ENCODE assay signal across 8 mouse cellular contexts in the genomic region with DNA sequence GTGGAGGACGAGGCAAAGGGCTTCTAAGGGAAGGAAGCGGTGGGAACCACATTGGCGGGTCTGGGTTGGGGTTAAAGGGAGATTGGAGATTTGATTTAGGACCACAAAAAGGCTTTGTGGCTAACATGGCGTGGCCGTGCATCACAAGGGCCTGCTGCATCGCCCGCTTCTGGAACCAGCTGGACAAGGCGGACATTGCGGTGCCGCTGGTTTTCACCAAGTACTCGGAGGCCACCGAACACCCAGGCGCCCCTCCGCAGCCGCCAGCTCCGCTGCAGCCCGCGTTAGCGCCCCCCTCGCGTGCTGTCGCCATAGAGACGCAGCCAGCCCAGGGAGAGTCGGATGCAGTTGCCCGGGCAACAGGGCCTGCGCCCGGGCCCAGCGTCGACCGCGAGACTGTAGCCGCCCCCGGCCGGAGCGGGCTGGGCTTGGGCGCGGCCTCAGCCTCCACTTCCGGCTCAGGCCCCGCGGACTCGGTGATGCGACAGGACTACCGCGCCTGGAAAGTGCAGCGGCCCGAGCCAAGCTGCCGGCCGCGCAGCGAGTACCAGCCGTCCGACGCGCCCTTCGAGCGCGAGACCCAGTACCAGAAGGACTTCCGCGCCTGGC. TPM values are rescaled to one million over a fixed set of nuclear protein-coding genes. Genes with fewer than 3 reads are reported as not detected.
DNase-seq lines count a peak whose midpoint lies in the region; ATAC-seq lines count a peak whose summit lies in the region.
"Had no signal": no experiment of that assay in that cellular context is flagged by ENCODE, and none has a peak within 500 bp of the region (broad histone marks: within the 10 kb centered on the region; RNA-seq: fewer than 3 reads in every experiment).

No protein-coding gene starts in this region.

- peak overlapping the region; percentile 98 for H3K4me2 ChIP-seq in hindbrain, embryonic 13.5 days

- peak overlapping the region; percentile 99 for H3K27ac ChIP-seq in hindbrain, embryonic 13.5 days

- ATAC-seq in activated CD4-positive, CD25-positive, alpha-beta regulatory T cell, adult 4 months, result peak; percentile 57
- peak; percentile 89 for ATAC-seq in hindbrain, embryonic 13.5 days (ENCODE audit: low FRiP score)

- H3K27me3 ChIP-seq in hindbrain, embryonic 13.5 days, result no peaks in the 10 kb centered on the region

- peak; percentile 79 for DNase-seq in cerebellum, adult 9-11 months
- DNase-seq in frontal cortex, postnatal 14 days (ENCODE audit: low spot score in 2 of 2), result peak; percentile 73 to 77
- peak; percentile 85 to 87 for DNase-seq in layer of hippocampus, postnatal 36 days
- peak; percentile 71 for DNase-seq in lung, postnatal 36 days
- peak; percentile 84 to 86 for DNase-seq in right cerebral cortex, postnatal 36 days (ENCODE audit: low spot score in 2 of 2)

- 0% methylated on average over 46 of the region's 59 CpGs for WGBS in hindbrain, embryonic 13.5 days

- peaks cover 48% of the 10 kb centered on the region for H3K4me1 ChIP-seq in hindbrain, embryonic 13.5 days (replicated peaks)

- peak overlapping the region; percentile 96 for H3K9ac ChIP-seq in hindbrain, embryonic 13.5 days

- H3K9me3 ChIP-seq in hindbrain, embryonic 13.5 days, result no peaks in the 10 kb centered on the region

- no peaks in the 10 kb centered on the region; the same call in 1 of the 2 replicates for H3K36me3 ChIP-seq in hindbrain, embryonic 13.5 days

- H3K4me3 ChIP-seq in hindbrain, embryonic 13.5 days, result peak overlapping the region; percentile 92

RNA-seq across cellular contexts. Expression of gene Map6, which starts 0.8 kb away (rescaled TPM):
- 1 to 10 TPM; 2.8 to 4.1 TPM for polyA plus RNA-seq in activated CD4-positive, CD25-positive, alpha-beta regulatory T cell, adult 4 months (2017; shearing (Covaris generic))
- 104 and 106 TPM in 2 replicates for polyA plus RNA-seq in hindbrain, embryonic 13.5 days (2015; fragmentation: Nextera tagmentation; extraction: Ambion mirVana)
- 100 to 1,000 TPM; 102 to 105 TPM for total RNA-seq in layer of hippocampus, postnatal 36 days (2021)
- total RNA-seq: liver, adult 2 months had no signal

RNA-seq across cellular contexts. Expression of gene Mogat2, which starts 29.6 kb away (rescaled TPM):
- polyA plus RNA-seq in activated CD4-positive, CD25-positive, alpha-beta regulatory T cell, adult 4 months (2017; shearing (Covaris generic)), result not detected
- 3.1 TPM in 2 replicates for polyA plus RNA-seq in hindbrain, embryonic 13.5 days (2015; fragmentation: Nextera tagmentation; extraction: Ambion mirVana)
- total RNA-seq in layer of hippocampus, postnatal 36 days (2021), result not detected

Comparison
In these comparisons a context has a peak if more than half of its experiments do, and no peak if none do; other contexts are left out.
1. Peak in every context shown above with its lines: DNase-seq, ATAC-seq, H3K4me3 ChIP-seq and H3K27ac ChIP-seq.
2. RNA of gene Map6, which starts 0.8 kb away (polyA plus RNA-seq): 104 to 106 TPM in hindbrain, embryonic 13.5 days; 2.8 to 4.1 TPM in activated CD4-positive, CD25-positive, alpha-beta regulatory T cell, adult 4 months; every median in the first group is over 10 times any median in the second.